Mouse (Mus musculus) myocyte (in vitro differentiated cells): ENCODE data around the gene Olfr1123. TPM values are rescaled to one million over a fixed set of nuclear protein-coding genes. Genes with fewer than 3 reads are reported as not detected.

Experiments
- H3K27me3 ChIP-seq: one replicate; pipeline ENCODE4 v1.6.1; 2011; ENCODE audit not compliant: control insufficient read depth, insufficient read depth, insufficient read length
- H3K36me3 ChIP-seq: one replicate; pipeline ENCODE4 v1.6.1; 2011; ENCODE audit not compliant: control insufficient read depth, insufficient read depth
- H3K4me2 ChIP-seq: one replicate; pipeline ENCODE4 v1.6.1; 2011; ENCODE audit warnings: low read depth, control low read depth
- H3K4me3 ChIP-seq: one replicate; pipeline ENCODE4 v1.5.1; 2011; ENCODE audit warnings: mild to moderate bottlenecking, control low read depth, moderate library complexity
- H3K79me2 ChIP-seq: one replicate; pipeline ENCODE4 v1.6.1; 2011; ENCODE audit not compliant: control insufficient read depth, insufficient read depth
- H3ac ChIP-seq: one replicate; pipeline ENCODE4 v1.6.1; 2011; ENCODE audit not compliant: control insufficient read depth, insufficient read length
- CEBPB ChIP-seq: IDR thresholded peaks from 2 replicates; pipeline ENCODE4 v1.6.1; 2011; ENCODE audit warnings: mild to moderate bottlenecking, moderate library complexity; ENCODE audit not compliant: poor library complexity, insufficient read depth, severe bottlenecking
- E2F4 ChIP-seq: IDR thresholded peaks from one replicate; pipeline ENCODE4 v1.6.1; 2011; ENCODE audit warnings: mild to moderate bottlenecking, control low read depth, moderate library complexity; ENCODE audit not compliant: insufficient read depth
- MAX ChIP-seq: IDR thresholded peaks from one replicate; pipeline ENCODE4 v1.6.1; 2011; ENCODE audit warnings: low read depth, mild to moderate bottlenecking, control low read depth
- MYOD1 ChIP-seq, 3 experiments: IDR thresholded peaks; one replicate each; pipeline ENCODE4 v1.6.1; 2011; ENCODE audit warnings: control low read depth in 2 of 3, low read depth in 2 of 3, mild to moderate bottlenecking in 2 of 3, moderate library complexity in 1 of 3; ENCODE audit not compliant: insufficient read length in 2 of 3, control insufficient read depth in 1 of 3
- MYOG ChIP-seq, 3 experiments: IDR thresholded peaks; one replicate each; pipeline ENCODE4 v1.6.1; 2011; ENCODE audit warnings: control low read depth in 2 of 3, low read depth in 2 of 3, mild to moderate bottlenecking in 2 of 3; ENCODE audit not compliant: insufficient read length in 2 of 3, control insufficient read depth in 1 of 3, insufficient read depth in 1 of 3
- POLR2A ChIP-seq: IDR thresholded peaks from one replicate; pipeline ENCODE4 v1.6.1; 2011; ENCODE audit warnings: low read depth, mild to moderate bottlenecking, control low read depth, moderate library complexity; ENCODE audit not compliant: insufficient read length
- POLR2AphosphoS2 ChIP-seq: IDR thresholded peaks from one replicate; pipeline ENCODE4 v1.6.1; 2011; ENCODE audit warnings: low read depth, control low read depth; ENCODE audit not compliant: insufficient read length
- REST ChIP-seq: IDR thresholded peaks from one replicate; pipeline ENCODE4 v1.6.1; 2011; ENCODE audit warnings: mild to moderate bottlenecking, control low read depth, moderate library complexity; ENCODE audit not compliant: insufficient read depth, insufficient read length
- SRF ChIP-seq: IDR thresholded peaks from one replicate; pipeline ENCODE4 v1.6.1; 2011; ENCODE audit warnings: low read depth; ENCODE audit not compliant: control insufficient read depth, insufficient read length
- TCF12 ChIP-seq: IDR thresholded peaks from one replicate; pipeline ENCODE4 v1.6.1; 2011; ENCODE audit warnings: mild to moderate bottlenecking, control low read depth; ENCODE audit not compliant: poor library complexity, insufficient read depth, severe bottlenecking
- TCF3 ChIP-seq: IDR thresholded peaks from one replicate; pipeline ENCODE4 v1.6.1; 2011; ENCODE audit warnings: low read depth, control low read depth; ENCODE audit not compliant: insufficient read length
- USF1 ChIP-seq: IDR thresholded peaks from one replicate; pipeline ENCODE4 v1.6.1; 2011; ENCODE audit warnings: low read depth, mild to moderate bottlenecking, control low read depth, moderate library complexity
- polyA plus RNA-seq: library from polyadenylated mRNA; unstranded; fragments of >200 nt; fragmentation: generic; extraction: Trizol; gene quantifications from one replicate; pipeline ENCODE4 v1.2.1, GENCODE M21; 2012; ENCODE audit warnings: missing spikeins

Olfr1123 gene
- polyA plus RNA-seq, 1 experiment, result not detected

- Histone ChIP-seq H3K4me2 (no peak within 1 kb of the TSS), H3ac (no peak within 1 kb of the TSS), H3K4me3 (no peak within 1 kb of the TSS), H3K27me3 (no peaks in the 10 kb centered on the region), H3K79me2 (no peaks in the 10 kb centered on the region), H3K36me3 (no peaks in the 10 kb centered on the region)
- no peak for TF ChIP-seq MAX
- no peak for TF ChIP-seq POLR2A
- no peak for TF ChIP-seq TCF3
- no peak for TF ChIP-seq TCF12
- no peak for TF ChIP-seq E2F4
- no peak for TF ChIP-seq MYOD1 (IDR thresholded peaks at IDR 0.05; ENCODE audit: control insufficient read depth in 1 of 3, insufficient read length in 2 of 3, low read depth in 2 of 3)
- no peak for TF ChIP-seq POLR2AphosphoS2
- TF ChIP-seq USF1, result no peak
- TF ChIP-seq MYOG (IDR thresholded peaks at IDR 0.05; ENCODE audit: control insufficient read depth in 1 of 3, insufficient read depth in 1 of 3, insufficient read length in 2 of 3, low read depth in 2 of 3), result no peak
- TF ChIP-seq REST, result no peak
Observed at GRCm38 (mm10) chr2:87429975-87430374, 13.5 kb downstream of the Olfr1123 start, which contains the start of gene Olfr1124. TSS of gene Olfr1124 (plus strand) at chr2:87430275.

DNA sequence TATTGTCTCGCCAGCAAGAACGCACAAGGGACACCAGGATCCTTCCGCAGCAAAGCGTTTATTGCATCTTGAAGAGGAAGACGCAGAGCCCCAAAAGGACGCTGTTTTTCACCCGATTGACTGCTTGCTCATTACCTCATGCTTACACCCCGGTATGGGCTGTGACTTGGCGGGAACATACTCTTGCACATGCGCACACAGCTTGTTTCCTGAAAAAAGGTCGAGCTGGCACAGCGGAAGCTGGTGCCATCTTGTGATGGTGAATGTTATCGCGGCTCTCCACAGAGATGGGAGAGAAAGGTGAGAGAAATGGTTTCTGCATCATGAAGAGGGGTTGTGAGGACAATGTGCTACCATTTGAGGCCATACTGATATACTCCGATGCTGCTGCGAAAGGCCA lies 21.3 kb downstream of the Olfr1123 start:
- Histone ChIP-seq H3K4me2 (no peak overlapping the region), H3ac (no peak overlapping the region), H3K79me2 (no peaks in the 10 kb centered on the region), H3K36me3 (no peaks in the 10 kb centered on the region), H3K27me3 (no peaks in the 10 kb centered on the region), H3K4me3 (no peak overlapping the region)
- TF ChIP-seq TCF3 (no peak), E2F4 (no peak), MAX (no peak), TCF12 (no peak), SRF (no peak), MYOD1 (IDR thresholded peaks at IDR 0.05; ENCODE audit: control insufficient read depth in 1 of 3, insufficient read length in 2 of 3, low read depth in 2 of 3) (no peak), MYOG (IDR thresholded peaks at IDR 0.05; ENCODE audit: control insufficient read depth in 1 of 3, insufficient read depth in 1 of 3, insufficient read length in 2 of 3, low read depth in 2 of 3) (no peak), CEBPB (no peak), USF1 (no peak), REST (no peak), POLR2A (no peak), POLR2AphosphoS2 (no peak)

GRCm38 (mm10) chr2:87453662-87454061 lies 37.2 kb downstream of the Olfr1123 start, which contains the start of gene Olfr1126:
TSS of gene Olfr1126 (plus strand) at chr2:87453962.
- H3K27me3 ChIP-seq, result no peaks in the 10 kb centered on the region
- TF ChIP-seq MYOD1 (IDR thresholded peaks at IDR 0.05; ENCODE audit: control insufficient read depth in 1 of 3, insufficient read length in 2 of 3, low read depth in 2 of 3) (no peak), REST (no peak), CEBPB (no peak), TCF12 (no peak), USF1 (no peak), POLR2A (no peak), TCF3 (no peak), POLR2AphosphoS2 (no peak), E2F4 (no peak), SRF (no peak), MAX (no peak), MYOG (IDR thresholded peaks at IDR 0.05; ENCODE audit: control insufficient read depth in 1 of 3, insufficient read depth in 1 of 3, insufficient read length in 2 of 3, low read depth in 2 of 3) (no peak)

DNA sequence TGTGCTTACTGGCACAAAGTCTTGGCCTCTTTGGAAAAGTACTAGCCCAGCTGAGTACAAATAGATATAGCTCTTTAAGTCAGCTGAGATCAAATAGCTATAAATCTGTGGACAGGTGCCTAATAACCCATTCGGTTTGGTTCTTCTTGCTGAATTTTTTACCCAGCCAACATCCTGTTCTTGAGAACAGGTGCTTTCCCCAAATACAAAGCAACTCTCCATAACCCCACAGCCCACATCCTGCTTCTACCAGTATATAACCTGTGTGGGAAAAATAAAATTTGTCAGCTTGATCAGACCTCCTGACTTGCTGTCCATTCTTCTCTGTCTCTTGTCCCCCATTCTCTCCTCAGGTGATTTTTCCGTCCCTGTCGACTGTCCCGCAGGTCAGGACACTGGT lies 45.3 kb downstream of the Olfr1123 start:
- TF ChIP-seq TCF3 (no peak), REST (no peak), SRF (no peak), TCF12 (no peak), CEBPB (no peak), MYOG (IDR thresholded peaks at IDR 0.05; ENCODE audit: control insufficient read depth in 1 of 3, insufficient read depth in 1 of 3, insufficient read length in 2 of 3, low read depth in 2 of 3) (no peak), MAX (no peak), POLR2AphosphoS2 (no peak), USF1 (no peak), MYOD1 (IDR thresholded peaks at IDR 0.05; ENCODE audit: control insufficient read depth in 1 of 3, insufficient read length in 2 of 3, low read depth in 2 of 3) (no peak)
- no peak overlapping the region for H3K4me3 ChIP-seq
- H3K79me2 ChIP-seq, result no peaks in the 10 kb centered on the region
- H3ac ChIP-seq, result no peak overlapping the region
- H3K27me3 ChIP-seq, result no peaks in the 10 kb centered on the region
- H3K36me3 ChIP-seq, result no peaks in the 10 kb centered on the region
- H3K4me2 ChIP-seq, result no peak overlapping the region

More at GRCm38 (mm10) chr2:87453662-87454061, 37.2 kb downstream of the Olfr1123 start, which contains the start of gene Olfr1126:
- Histone ChIP-seq H3K4me3 (no peak within 1 kb of the TSS), H3K4me2 (no peak within 1 kb of the TSS), H3ac (no peak within 1 kb of the TSS), H3K79me2 (no peaks in the 10 kb centered on the region), H3K36me3 (no peaks in the 10 kb centered on the region)

Other genes with a start within 250 kb of the Olfr1123 start
- not detected for gene Olfr1112, start 228.8 kb upstream of the Olfr1123 start, polyA plus RNA-seq
- gene Olfr1113, start 207.7 kb upstream of the Olfr1123 start, polyA plus RNA-seq, result not detected
- not detected for gene Olfr1115, start 168.6 kb upstream of the Olfr1123 start, polyA plus RNA-seq
- gene Olfr1116, start 149.1 kb upstream of the Olfr1123 start, polyA plus RNA-seq, result not detected
- gene Olfr1118, start 109.1 kb upstream of the Olfr1123 start, polyA plus RNA-seq, result not detected
- not detected for gene Olfr1120, start 61.8 kb upstream of the Olfr1123 start, polyA plus RNA-seq
- gene Olfr1121, start 46.7 kb upstream of the Olfr1123 start, polyA plus RNA-seq, result not detected
- gene Olfr1122, start 30.8 kb upstream of the Olfr1123 start, polyA plus RNA-seq, result not detected
- not detected for gene Olfr1124, start 13.6 kb downstream of the Olfr1123 start, polyA plus RNA-seq
- gene Olfr1126, start 37.3 kb downstream of the Olfr1123 start, polyA plus RNA-seq, result not detected
- not detected for gene Pramel7, start 80.5 kb downstream of the Olfr1123 start, polyA plus RNA-seq
- not detected for gene Pramel6, start 89.9 kb downstream of the Olfr1123 start, polyA plus RNA-seq
- gene Olfr153, start 115.2 kb downstream of the Olfr1123 start, polyA plus RNA-seq, result not detected
- not detected for gene Olfr1128, start 128.9 kb downstream of the Olfr1123 start, polyA plus RNA-seq
- gene Olfr1129, start 157.3 kb downstream of the Olfr1123 start, polyA plus RNA-seq, result not detected
- not detected for gene Olfr1130, start 189.6 kb downstream of the Olfr1123 start, polyA plus RNA-seq
- gene Olfr1131, start 210.5 kb downstream of the Olfr1123 start, polyA plus RNA-seq, result not detected
- gene Olfr1132, start 220.9 kb downstream of the Olfr1123 start, polyA plus RNA-seq, result not detected
- not detected for gene Olfr1133, start 230.7 kb downstream of the Olfr1123 start, polyA plus RNA-seq
- gene Olfr1134, start 241.8 kb downstream of the Olfr1123 start, polyA plus RNA-seq, result not detected